Mouse (Mus musculus) MEL (cell line): ENCODE data around the gene Mars2.

Experiments
- CTCF ChIP-seq, 3 experiments: IDR thresholded peaks in 2 of 3; conservative IDR thresholded peaks in 1 of 3; 2 replicates each; pipeline ENCODE4 v1.5.1; 2011 to 2012; ENCODE audit warnings: low read length in 3 of 3, low read depth in 2 of 3, mild to moderate bottlenecking in 2 of 3, improper control_type of control experiment in 1 of 3, inconsistent platforms in 1 of 3, mixed read lengths in 1 of 3, moderate library complexity in 1 of 3; ENCODE audit not compliant: control insufficient read depth in 1 of 3, insufficient read depth in 1 of 3, poor library complexity in 1 of 3, severe bottlenecking in 1 of 3
- EP300 ChIP-seq, 2 experiments: IDR thresholded peaks; 2 replicates each; pipeline ENCODE4 v1.6.1; 2011; ENCODE audit warnings: improper control_type of control experiment in 2 of 2, low read length in 2 of 2, low read depth in 1 of 2, mild to moderate bottlenecking in 1 of 2
- KAT2A ChIP-seq: conservative IDR thresholded peaks from 2 replicates; pipeline ENCODE4 v1.6.1; 2012; ENCODE audit warnings: low read depth, low read length, improper control_type of control experiment, inconsistent platforms
- MAX ChIP-seq: IDR thresholded peaks from 2 replicates; pipeline ENCODE4 v1.6.1; 2011; ENCODE audit warnings: low read length, improper control_type of control experiment
- MAZ ChIP-seq: IDR thresholded peaks from 2 replicates; pipeline ENCODE4 v1.6.1; 2012; ENCODE audit warnings: low read depth, mild to moderate bottlenecking, inconsistent platforms, low read length, improper control_type of control experiment
- MYB ChIP-seq: IDR thresholded peaks from 2 replicates; pipeline ENCODE4 v1.6.1; 2011; ENCODE audit warnings: mild to moderate bottlenecking, low read depth, low read length, improper control_type of control experiment
- NRF1 ChIP-seq: IDR thresholded peaks from 2 replicates; pipeline ENCODE4 v1.6.1; 2014; ENCODE audit warnings: low read depth, mild to moderate bottlenecking, inconsistent platforms, low read length, improper control_type of control experiment, moderate library complexity; ENCODE audit not compliant: poor library complexity, insufficient read depth, severe bottlenecking
- POLR2A ChIP-seq, 2 experiments: IDR thresholded peaks; 2 replicates each; pipeline ENCODE4 v1.6.1; 2011 to 2012; ENCODE audit warnings: low read length in 2 of 2, mild to moderate bottlenecking in 2 of 2, control low read depth in 1 of 2, improper control_type of control experiment in 1 of 2, low read depth in 1 of 2, moderate library complexity in 1 of 2; ENCODE audit not compliant: control insufficient read depth in 1 of 2, insufficient read depth in 1 of 2, poor library complexity in 1 of 2
- TAL1 ChIP-seq: IDR thresholded peaks from 2 replicates; pipeline ENCODE4 v1.6.1; 2012; ENCODE audit warnings: mild to moderate bottlenecking, inconsistent platforms, low read length, moderate library complexity, mixed read lengths
- UBTF ChIP-seq: IDR thresholded peaks from 2 replicates; pipeline ENCODE4 v1.6.1; 2012; ENCODE audit warnings: low read depth, mild to moderate bottlenecking, inconsistent platforms, low read length, improper control_type of control experiment, moderate library complexity, borderline replicate concordance; ENCODE audit not compliant: insufficient read depth
- ZKSCAN1 ChIP-seq: IDR thresholded peaks from 2 replicates; pipeline ENCODE4 v1.6.1; 2012; ENCODE audit warnings: low read depth, mild to moderate bottlenecking, inconsistent platforms, low read length, improper control_type of control experiment, moderate library complexity
- ZMIZ1 ChIP-seq: IDR thresholded peaks from 2 replicates; pipeline ENCODE4 v1.6.1; 2012; ENCODE audit warnings: low read depth, mild to moderate bottlenecking, inconsistent platforms, low read length, improper control_type of control experiment, moderate library complexity

DNA sequence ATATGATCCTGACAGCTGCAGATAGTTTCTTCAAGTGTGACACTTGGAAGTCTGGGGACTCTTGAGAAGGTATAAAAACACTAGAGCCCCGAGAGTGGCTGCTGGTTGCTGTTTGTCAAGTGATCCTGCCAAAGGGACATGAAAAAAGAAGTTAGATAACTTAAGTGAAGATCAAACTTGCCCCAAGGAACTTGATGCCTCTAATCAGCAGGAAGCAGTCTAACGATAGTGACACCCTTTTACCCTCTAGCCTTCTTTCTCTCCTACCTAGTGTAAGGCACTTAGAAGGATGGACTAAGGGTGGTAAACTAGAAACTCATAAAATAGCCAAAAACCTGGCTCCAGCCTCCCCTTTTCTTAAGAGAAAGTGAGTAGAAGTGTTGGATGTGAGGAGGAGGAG, 27.4 kb downstream of the Mars2 start:
- TF ChIP-seq POLR2A (IDR thresholded peaks at IDR 0.05; ENCODE audit: control insufficient read depth in 1 of 2, insufficient read depth in 1 of 2, low read depth in 1 of 2, low read length in 2 of 2, poor library complexity in 1 of 2) (no peak), TAL1 (no peak), ZKSCAN1 (no peak), MYB (peak; percentile 58), KAT2A (no peak), MAX (no peak; the same call in 1 of the 2 replicates), CTCF (IDR thresholded peaks at IDR 0.05 in 2 of 3, conservative IDR thresholded peaks at IDR 0.05 in 1 of 3; ENCODE audit: control insufficient read depth in 1 of 3, insufficient read depth in 1 of 3, low read depth in 2 of 3, low read length in 3 of 3, poor library complexity in 1 of 3, severe bottlenecking in 1 of 3) (no peak), UBTF (no peak), ZMIZ1 (no peak), EP300 (IDR thresholded peaks at IDR 0.05; ENCODE audit: low read depth in 1 of 2, low read length in 2 of 2) (peak; percentile 93 to 96), NRF1 (no peak), MAZ (no peak; the same call in 1 of the 2 replicates)
